In genomic region chr3:90322289-90322688, GRCm38 (mm10) we compare ENCODE assay signal across 9 mouse cellular contexts. TPM values are rescaled to one million over a fixed set of nuclear protein-coding genes. Genes with fewer than 3 reads are reported as not detected.
DNase-seq lines count a peak whose midpoint lies in the region; ATAC-seq and TF ChIP-seq lines count a peak whose summit lies in the region.
"Had no signal": no experiment of that assay in that cellular context is flagged by ENCODE, and none has a peak within 500 bp of the region (broad histone marks: within the 10 kb centered on the region; RNA-seq: fewer than 3 reads in every experiment).

No protein-coding gene starts in this region.

- no peak overlapping the region for H3K4me3 ChIP-seq in heart, embryonic 12.5 days
- peak overlapping the region; percentile 12; the same call in 1 of the 2 replicates for H3K4me3 ChIP-seq in lung, embryonic 16.5 days (ENCODE audit: low read length)
- H3K4me3 ChIP-seq in lung, adult 2 months (replicated peaks; ENCODE audit: extremely low read depth, low read depth, low read length) = no peak overlapping the region
- peak overlapping the region; percentile 2; the same call in 1 of the 2 replicates for H3K4me3 ChIP-seq in hindbrain, postnatal 0 days (ENCODE audit: low read length)
- peak overlapping the region; percentile 27 for H3K4me3 ChIP-seq in neural tube, embryonic 15.5 days (replicated peaks)
- H3K4me3 ChIP-seq in thymus, adult 2 months (ENCODE audit: control insufficient read depth, insufficient read depth, low read length) = no peak overlapping the region
- H3K4me3 ChIP-seq: myocyte had no signal

- 68% methylated on average over 6 of the region's 6 CpGs for WGBS in heart, embryonic 12.5 days
- WGBS in lung, embryonic 16.5 days = 38% methylated on average over 6 of the region's 6 CpGs
- WGBS in lung, adult 2 months = 27% methylated on average over 6 of the region's 6 CpGs
- 16% methylated on average over 6 of the region's 6 CpGs for WGBS in hindbrain, postnatal 0 days
- 26% methylated on average over 6 of the region's 6 CpGs for WGBS in neural tube, embryonic 15.5 days
- WGBS in thymus, adult 2 months = 26% methylated on average over 6 of the region's 6 CpGs

- peaks cover 25% of the 10 kb centered on the region for H3K4me1 ChIP-seq in heart, embryonic 12.5 days (replicated peaks)
- H3K4me1 ChIP-seq in lung, embryonic 16.5 days (replicated peaks; ENCODE audit: control insufficient read depth, insufficient read depth, low read length) = peaks cover 23% of the 10 kb centered on the region
- H3K4me1 ChIP-seq in lung, adult 2 months (ENCODE audit: control insufficient read depth, insufficient read depth, low read length) = peaks cover 10% of the 10 kb centered on the region
- H3K4me1 ChIP-seq in hindbrain, postnatal 0 days (ENCODE audit: insufficient read depth, low read length) = peaks cover 5% of the 10 kb centered on the region; the same call in 1 of the 2 replicates
- peaks cover 38% of the 10 kb centered on the region for H3K4me1 ChIP-seq in neural tube, embryonic 15.5 days
- peaks cover 2% of the 10 kb centered on the region for H3K4me1 ChIP-seq in thymus, adult 2 months (replicated peaks; ENCODE audit: control insufficient read depth, insufficient read depth, low read length)

- peak overlapping the region; percentile 41; the same call in 1 of the 2 replicates for H3K9ac ChIP-seq in heart, embryonic 12.5 days
- 0 out of 2 replicates have a peak overlapping the region, but pooled peaks have one; percentile 41 for H3K9ac ChIP-seq in lung, embryonic 16.5 days (ENCODE audit: low read length)
- peak overlapping the region; percentile 7; the same call in 1 of the 2 replicates for H3K9ac ChIP-seq in hindbrain, postnatal 0 days (replicated peaks; ENCODE audit: low read length)
- H3K9ac ChIP-seq in neural tube, embryonic 15.5 days (replicated peaks) = peak overlapping the region; percentile 40; the same call in 1 of the 2 replicates

- H3K36me3 ChIP-seq in heart, embryonic 12.5 days = no peaks in the 10 kb centered on the region
- H3K36me3 ChIP-seq in lung, embryonic 16.5 days (ENCODE audit: control insufficient read depth, insufficient read depth, low read length) = no peaks in the 10 kb centered on the region
- H3K36me3 ChIP-seq in hindbrain, postnatal 0 days (ENCODE audit: insufficient read depth, low read length) = no peaks in the 10 kb centered on the region
- no peaks in the 10 kb centered on the region for H3K36me3 ChIP-seq in neural tube, embryonic 15.5 days
- H3K36me3 ChIP-seq in thymus, adult 2 months (ENCODE audit: control insufficient read depth, insufficient read depth, low read length) = no peaks in the 10 kb centered on the region

- ATAC-seq in heart, embryonic 12.5 days (ENCODE audit: insufficient number of reproducible peaks, low FRiP score) = no peak
- peak; percentile 18; the same call in 1 of the 2 replicates for ATAC-seq in lung, embryonic 16.5 days (ENCODE audit: low read depth)
- peak; percentile 72 for ATAC-seq in hindbrain, postnatal 0 days
- peak; percentile 67; the same call in 1 of the 2 replicates for ATAC-seq in neural tube, embryonic 15.5 days (ENCODE audit: low FRiP score)

- no peaks in the 10 kb centered on the region for H3K9me3 ChIP-seq in heart, embryonic 12.5 days (replicated peaks)
- no peaks in the 10 kb centered on the region for H3K9me3 ChIP-seq in lung, embryonic 16.5 days (ENCODE audit: control insufficient read depth, low read length)
- H3K9me3 ChIP-seq in hindbrain, postnatal 0 days (ENCODE audit: low read length) = no peaks in the 10 kb centered on the region
- H3K9me3 ChIP-seq in neural tube, embryonic 15.5 days (replicated peaks) = no peaks in the 10 kb centered on the region

- no peak for TF ChIP-seq POLR2A in lung, adult 2 months (IDR thresholded peaks at IDR 0.05; ENCODE audit: borderline replicate concordance, extremely low read depth, low read depth, low read length)
- TF ChIP-seq POLR2A in thymus, adult 2 months (IDR thresholded peaks at IDR 0.05; ENCODE audit: control insufficient read depth, extremely low read depth, insufficient read depth, low read length, poor library complexity) = no peak

- TF ChIP-seq CTCF in lung, adult 2 months (IDR thresholded peaks at IDR 0.05; ENCODE audit: insufficient read depth, low read length) = no peak
- TF ChIP-seq CTCF in hindbrain, postnatal 0 days (IDR thresholded peaks at IDR 0.05; ENCODE audit: low read depth) = no peak
- no peak for TF ChIP-seq CTCF in thymus, adult 2 months (IDR thresholded peaks at IDR 0.05; ENCODE audit: borderline replicate concordance, control insufficient read depth, extremely low read depth, insufficient read depth, low read length, poor library complexity)

- H3K27me3 ChIP-seq in heart, embryonic 12.5 days (replicated peaks) = no peaks in the 10 kb centered on the region
- no peaks in the 10 kb centered on the region for H3K27me3 ChIP-seq in lung, embryonic 16.5 days (ENCODE audit: control insufficient read depth, insufficient read depth, low read depth, low read length)
- no peaks in the 10 kb centered on the region for H3K27me3 ChIP-seq in hindbrain, postnatal 0 days (ENCODE audit: insufficient read depth, low read length)
- H3K27me3 ChIP-seq in neural tube, embryonic 15.5 days (replicated peaks) = no peaks in the 10 kb centered on the region
- H3K27me3 ChIP-seq in thymus, adult 2 months (ENCODE audit: control insufficient read depth, insufficient read depth, low read length) = no peaks in the 10 kb centered on the region

- DNase-seq in heart, adult 11 months = no peak
- DNase-seq in lung, adult 2 months = no peak
- peak; percentile 40 for DNase-seq in hindbrain, postnatal 0 days (ENCODE audit: low spot score)
- no peak for DNase-seq in spleen, adult 12 weeks (ENCODE audit: low spot score)
- DNase-seq in thymus, adult 2 months = no peak

- H3K4me2 ChIP-seq in heart, embryonic 12.5 days = peak overlapping the region; percentile 33
- H3K4me2 ChIP-seq in lung, embryonic 16.5 days (ENCODE audit: low read depth, low read length) = peak overlapping the region; percentile 22
- peak overlapping the region; percentile 42 for H3K4me2 ChIP-seq in hindbrain, postnatal 0 days (ENCODE audit: low read depth, low read length)
- peak overlapping the region; percentile 55 for H3K4me2 ChIP-seq in neural tube, embryonic 15.5 days

- H3K27ac ChIP-seq in heart, embryonic 12.5 days (ENCODE audit: poor library complexity, severe bottlenecking) = peak overlapping the region; percentile 62; the same call in 1 of the 2 replicates
- peak overlapping the region; percentile 66 for H3K27ac ChIP-seq in lung, embryonic 16.5 days (ENCODE audit: low read length)
- H3K27ac ChIP-seq in hindbrain, postnatal 0 days = peak overlapping the region; percentile 63
- H3K27ac ChIP-seq in neural tube, embryonic 15.5 days (replicated peaks) = peak overlapping the region; percentile 87
- H3K27ac ChIP-seq in thymus, adult 2 months (ENCODE audit: control insufficient read depth, insufficient read depth, low read length) = no peak overlapping the region

RNA-seq across cellular contexts. Expression of gene Gatad2b, which starts 29.3 kb away (rescaled TPM):
- polyA plus RNA-seq in heart, embryonic 12.5 days (2016; fragmentation: Nextera tagmentation; extraction: Ambion mirVana) = 8.5 and 10.0 TPM in 2 replicates
- 11.3 and 11.4 TPM in 2 replicates for polyA plus RNA-seq in lung, embryonic 16.5 days (2015; fragmentation: Nextera tagmentation; extraction: Ambion mirVana)
- 21.5 and 26.0 TPM in 2 replicates for polyA plus RNA-seq in lung, adult 2 months (2012; rRNA removed)
- 31.5 and 32.1 TPM in 2 replicates for total RNA-seq in hindbrain, postnatal 0 days (2014; rRNA removed)
- polyA plus RNA-seq in hindbrain, postnatal 0 days (2015; fragmentation: Nextera tagmentation; extraction: Ambion mirVana) = 13.7 and 14.2 TPM in 2 replicates
- 13.2 and 15.0 TPM in 2 replicates for polyA plus RNA-seq in neural tube, embryonic 15.5 days (2015; fragmentation: Nextera tagmentation; extraction: Ambion mirVana)
- polyA plus RNA-seq in thymus, adult 2 months (2012; rRNA removed) = 69.8 and 77.6 TPM in 2 replicates

RNA-seq across cellular contexts. Expression of gene Dennd4b, which starts 57.3 kb away (rescaled TPM):
- polyA plus RNA-seq in heart, embryonic 12.5 days (2016; fragmentation: Nextera tagmentation; extraction: Ambion mirVana) = 6.1 and 8.2 TPM in 2 replicates
- 3.6 and 3.7 TPM in 2 replicates for polyA plus RNA-seq in lung, embryonic 16.5 days (2015; fragmentation: Nextera tagmentation; extraction: Ambion mirVana)
- 37.5 and 39.6 TPM in 2 replicates for polyA plus RNA-seq in lung, adult 2 months (2012; rRNA removed)
- total RNA-seq in hindbrain, postnatal 0 days (2014; rRNA removed) = 38.8 and 48.4 TPM in 2 replicates
- polyA plus RNA-seq in hindbrain, postnatal 0 days (2015; fragmentation: Nextera tagmentation; extraction: Ambion mirVana) = 5.4 and 5.9 TPM in 2 replicates
- polyA plus RNA-seq in neural tube, embryonic 15.5 days (2015; fragmentation: Nextera tagmentation; extraction: Ambion mirVana) = 7.3 and 9.0 TPM in 2 replicates
- polyA plus RNA-seq in thymus, adult 2 months (2012; rRNA removed) = 163 and 182 TPM in 2 replicates

Comparison
In these comparisons a context has a peak if more than half of its experiments do, and no peak if none do; other contexts are left out.
1. H3K4me3 ChIP-seq: peak in lung, embryonic 16.5 days (single experiment), hindbrain, postnatal 0 days (single experiment) and neural tube, embryonic 15.5 days (single experiment); none in heart, embryonic 12.5 days (single experiment), lung, adult 2 months (single experiment) and thymus, adult 2 months (single experiment).
2. Peak in every context shown above with its lines, with median percentiles within 50 percentile points of each other: H3K4me2 ChIP-seq and H3K9ac ChIP-seq.